Mouse (Mus musculus) hindbrain, embryonic 13.5 days (tissue): Measurements from ENCODE around the gene Ngef. TPM values are rescaled to one million over a fixed set of nuclear protein-coding genes. Genes with fewer than 3 reads are reported as not detected.

Experiments used
- ATAC-seq: fragments of 200-750 bp; cut with Nextera tagmentation; 2 replicates; pipeline ENCODE4 v1.8.0; 2017; ENCODE audit warnings: moderate TSS enrichment; ENCODE audit not compliant: low FRiP score
- H3K27ac ChIP-seq: fragments of 300-500 bp; sonication (generic); 2 replicates; pipeline ENCODE4 v1.5.1; 2015; ENCODE audit warnings: inconsistent platforms, mild to moderate bottlenecking, moderate library complexity
- H3K27me3 ChIP-seq: fragments of 300-500 bp; sonication (generic); 2 replicates; pipeline ENCODE4 v1.6.1; 2015; ENCODE audit warnings: mild to moderate bottlenecking, inconsistent platforms
- H3K36me3 ChIP-seq: fragments of 300-500 bp; sonication (generic); 2 replicates; pipeline ENCODE4 v1.6.1; 2015; ENCODE audit warnings: mild to moderate bottlenecking, inconsistent platforms
- H3K4me1 ChIP-seq: fragments of 300-500 bp; sonication (generic); replicated peaks from 2 replicates; pipeline ENCODE4 v1.6.1; 2015; ENCODE audit warnings: inconsistent platforms
- H3K4me2 ChIP-seq: fragments of 300-500 bp; sonication (generic); 2 replicates; pipeline ENCODE4 v1.6.1; 2015; ENCODE audit warnings: inconsistent platforms, mild to moderate bottlenecking, moderate library complexity
- H3K4me3 ChIP-seq: fragments of 300-500 bp; sonication (generic); 2 replicates; pipeline ENCODE4 v1.5.1; 2015; ENCODE audit warnings: mild to moderate bottlenecking, inconsistent platforms
- H3K9ac ChIP-seq: fragments of 300-500 bp; sonication (generic); 2 replicates; pipeline ENCODE4 v1.6.1; 2015; ENCODE audit warnings: mild to moderate bottlenecking, inconsistent platforms
- H3K9me3 ChIP-seq: fragments of 300-500 bp; sonication (generic); 2 replicates; pipeline ENCODE4 v1.6.1; 2016; ENCODE audit warnings: inconsistent platforms
- WGBS: fragments of 180-500 bp; shearing (Covaris S2); methylation state at CpG from one replicate; pipeline ENCODE4 v1.1.7; 2015; 5-methylcytosine and 5-hydroxymethylcytosine counted together
- polyA plus RNA-seq: library from polyadenylated mRNA; unstranded; fragments of >200 nt; fragmentation: Nextera tagmentation; extraction: Ambion mirVana; gene quantifications from 2 replicates; pipeline ENCODE4 v1.2.1, GENCODE M21; 2015

The Ngef gene
- polyA plus RNA-seq, 1 experiment from 2014 or later = 9.5 TPM

- no peak for ATAC-seq
- Histone ChIP-seq H3K4me1 (peaks cover 6% of the 10 kb centered on the region), H3K9ac (no peak overlapping the region), H3K4me3 (no peak overlapping the region), H3K36me3 (no peaks in the 10 kb centered on the region), H3K27ac (no peak overlapping the region), H3K4me2 (no peak overlapping the region), H3K9me3 (no peaks in the 10 kb centered on the region), H3K27me3 (0 out of 2 replicates have a peak, but pooled peaks cover 3% of the 10 kb centered on the region)
- 96% methylated on average over 3 of the region's 3 CpGs for WGBS
Observed at GRCm38 (mm10) chr1:87551008-87551407, 22.7 kb downstream of the Ngef start.

DNA sequence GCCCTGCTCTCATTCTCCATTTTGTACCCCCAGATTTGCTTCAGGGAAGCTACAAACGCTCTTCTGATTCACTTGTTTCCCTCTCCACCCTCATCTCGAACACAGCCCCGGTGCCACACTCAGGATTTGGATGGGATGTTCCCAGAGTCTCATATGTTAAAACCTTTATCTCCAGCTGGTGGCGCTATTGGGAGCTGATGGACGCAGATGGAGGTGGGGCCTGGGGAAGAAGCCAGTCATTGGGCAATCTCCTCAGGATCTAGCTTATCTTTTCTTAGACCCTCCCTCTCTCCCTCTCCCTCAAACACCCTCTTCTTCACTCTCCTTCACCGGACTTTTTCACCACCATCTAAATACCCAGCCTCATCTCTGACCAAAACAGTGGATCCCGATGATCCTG is 32.1 kb downstream of the Ngef start:
- Histone ChIP-seq H3K9ac (no peak overlapping the region), H3K9me3 (no peaks in the 10 kb centered on the region), H3K27ac (no peak overlapping the region), H3K4me2 (no peak overlapping the region), H3K4me3 (no peak overlapping the region), H3K4me1 (peaks cover 10% of the 10 kb centered on the region), H3K36me3 (no peaks in the 10 kb centered on the region), H3K27me3 (no peaks in the 10 kb centered on the region)
- 30% methylated on average over 7 of the region's 7 CpGs for WGBS
- no peak for ATAC-seq

- WGBS = 94% methylated on average over 1 of the region's 1 CpGs
- Histone ChIP-seq H3K36me3 (no peaks in the 10 kb centered on the region), H3K27me3 (no peaks in the 10 kb centered on the region), H3K27ac (no peak overlapping the region), H3K4me3 (no peak overlapping the region), H3K4me1 (no peaks in the 10 kb centered on the region), H3K9me3 (no peaks in the 10 kb centered on the region), H3K9ac (no peak overlapping the region), H3K4me2 (no peak overlapping the region)
- no peak for ATAC-seq
Observed at GRCm38 (mm10) chr1:87537008-87537407, 36.7 kb downstream of the Ngef start.

GRCm38 (mm10) chr1:87534118-87534517 is 39.6 kb downstream of the Ngef start:
- ATAC-seq = no peak
- Histone ChIP-seq H3K4me1 (no peaks in the 10 kb centered on the region), H3K4me2 (no peak overlapping the region), H3K9me3 (no peaks in the 10 kb centered on the region), H3K27ac (no peak overlapping the region), H3K36me3 (no peaks in the 10 kb centered on the region), H3K4me3 (no peak overlapping the region), H3K9ac (no peak overlapping the region), H3K27me3 (no peaks in the 10 kb centered on the region)
- WGBS = 83% methylated on average over 3 of the region's 3 CpGs

- Histone ChIP-seq H3K9ac (no peak overlapping the region), H3K4me1 (no peaks in the 10 kb centered on the region), H3K4me2 (no peak overlapping the region), H3K36me3 (no peaks in the 10 kb centered on the region), H3K27me3 (no peaks in the 10 kb centered on the region), H3K9me3 (no peaks in the 10 kb centered on the region), H3K27ac (no peak overlapping the region), H3K4me3 (no peak overlapping the region)
- no peak for ATAC-seq
- 76% methylated on average over 4 of the region's 4 CpGs for WGBS
Observed at GRCm38 (mm10) chr1:87532346-87532745, 41.3 kb downstream of the Ngef start.

DNA sequence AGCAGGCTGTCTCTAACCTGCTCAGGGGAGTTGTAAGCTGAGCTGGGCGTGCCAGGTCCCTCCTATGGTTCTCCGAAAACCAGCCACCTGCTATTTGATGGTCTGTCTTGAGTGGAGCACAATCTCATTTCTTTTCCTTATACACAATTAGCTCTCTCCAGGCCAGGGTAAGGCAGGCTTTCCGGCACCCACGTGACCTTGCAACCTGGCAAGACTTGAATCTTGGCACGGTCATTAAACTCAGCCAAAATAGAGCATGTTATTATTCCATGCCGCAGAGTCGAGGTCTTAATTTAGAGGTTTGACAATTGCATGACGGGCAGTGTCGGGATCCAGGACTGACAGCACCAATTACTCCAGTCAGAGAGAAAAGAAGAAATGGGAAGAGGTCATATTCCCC is 46.5 kb downstream of the Ngef start:
- no peaks in the 10 kb centered on the region for H3K36me3 ChIP-seq
- no peaks in the 10 kb centered on the region for H3K4me1 ChIP-seq
- no peaks in the 10 kb centered on the region for H3K27me3 ChIP-seq
- 87% methylated on average over 9 of the region's 9 CpGs for WGBS
- no peak for ATAC-seq
- H3K9me3 ChIP-seq = no peaks in the 10 kb centered on the region
- no peak overlapping the region for H3K27ac ChIP-seq
- no peak overlapping the region for H3K4me2 ChIP-seq
- no peak overlapping the region for H3K4me3 ChIP-seq
- H3K9ac ChIP-seq = no peak overlapping the region

GRCm38 (mm10) chr1:87525041-87525440 is 48.6 kb downstream of the Ngef start:
- Histone ChIP-seq H3K27ac (no peak overlapping the region), H3K4me1 (no peaks in the 10 kb centered on the region), H3K9ac (no peak overlapping the region), H3K4me3 (no peak overlapping the region), H3K36me3 (no peaks in the 10 kb centered on the region), H3K27me3 (no peaks in the 10 kb centered on the region), H3K4me2 (no peak overlapping the region), H3K9me3 (no peaks in the 10 kb centered on the region)
- ATAC-seq = no peak
- 91% methylated on average over 7 of the region's 7 CpGs for WGBS

- Histone ChIP-seq H3K4me3 (no peak overlapping the region), H3K36me3 (no peaks in the 10 kb centered on the region), H3K27ac (no peak overlapping the region), H3K9ac (no peak overlapping the region), H3K27me3 (no peaks in the 10 kb centered on the region), H3K4me2 (no peak overlapping the region), H3K9me3 (no peaks in the 10 kb centered on the region), H3K4me1 (no peaks in the 10 kb centered on the region)
- 62% methylated on average over 1 of the region's 1 CpGs for WGBS
- ATAC-seq = no peak
Observed at GRCm38 (mm10) chr1:87521523-87521922, 52.1 kb downstream of the Ngef start.

- no peaks in the 10 kb centered on the region for H3K9me3 ChIP-seq
- no peaks in the 10 kb centered on the region for H3K27me3 ChIP-seq
- no peak overlapping the region for H3K4me3 ChIP-seq
- 0 out of 2 replicates have a peak overlapping the region, but pooled peaks have one; percentile 1 for H3K4me2 ChIP-seq
- peak overlapping the region; percentile 4; the same call in 1 of the 2 replicates for H3K9ac ChIP-seq
- no peaks in the 10 kb centered on the region for H3K36me3 ChIP-seq
- H3K4me1 ChIP-seq = no peaks in the 10 kb centered on the region
- H3K27ac ChIP-seq = no peak overlapping the region
- no peak for ATAC-seq
Observed at GRCm38 (mm10) chr1:87520467-87520866, 53.2 kb downstream of the Ngef start.

DNA sequence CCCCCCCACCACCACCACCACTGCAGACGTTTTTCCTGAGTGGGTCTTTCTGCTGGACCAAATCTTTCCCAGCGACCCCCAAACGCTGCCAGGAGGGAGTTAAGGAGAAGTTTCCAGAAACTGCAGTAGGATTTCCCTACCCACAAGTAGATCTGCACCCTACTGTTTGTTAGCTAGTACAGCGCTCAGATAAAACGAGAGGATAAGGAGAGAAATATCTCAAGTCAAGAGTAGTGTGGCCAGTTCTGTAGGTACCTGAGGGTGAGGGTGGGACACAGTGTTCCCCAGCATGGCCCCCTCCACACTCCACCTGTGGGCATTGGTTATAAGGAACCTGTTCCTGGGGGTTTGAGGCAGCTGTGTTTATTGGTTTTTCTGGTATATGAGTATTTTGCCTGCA is 62.8 kb downstream of the Ngef start:
- peak overlapping the region; percentile 76 for H3K4me3 ChIP-seq
- no peak for ATAC-seq
- peaks cover 42% of the 10 kb centered on the region for H3K27me3 ChIP-seq
- no peak overlapping the region for H3K9ac ChIP-seq
- H3K9me3 ChIP-seq = no peaks in the 10 kb centered on the region
- 15% methylated on average over 5 of the region's 5 CpGs for WGBS
- peak overlapping the region; percentile 94 for H3K4me2 ChIP-seq
- peaks cover 14% of the 10 kb centered on the region for H3K4me1 ChIP-seq
- no peaks in the 10 kb centered on the region for H3K36me3 ChIP-seq
- H3K27ac ChIP-seq = no peak overlapping the region

DNA sequence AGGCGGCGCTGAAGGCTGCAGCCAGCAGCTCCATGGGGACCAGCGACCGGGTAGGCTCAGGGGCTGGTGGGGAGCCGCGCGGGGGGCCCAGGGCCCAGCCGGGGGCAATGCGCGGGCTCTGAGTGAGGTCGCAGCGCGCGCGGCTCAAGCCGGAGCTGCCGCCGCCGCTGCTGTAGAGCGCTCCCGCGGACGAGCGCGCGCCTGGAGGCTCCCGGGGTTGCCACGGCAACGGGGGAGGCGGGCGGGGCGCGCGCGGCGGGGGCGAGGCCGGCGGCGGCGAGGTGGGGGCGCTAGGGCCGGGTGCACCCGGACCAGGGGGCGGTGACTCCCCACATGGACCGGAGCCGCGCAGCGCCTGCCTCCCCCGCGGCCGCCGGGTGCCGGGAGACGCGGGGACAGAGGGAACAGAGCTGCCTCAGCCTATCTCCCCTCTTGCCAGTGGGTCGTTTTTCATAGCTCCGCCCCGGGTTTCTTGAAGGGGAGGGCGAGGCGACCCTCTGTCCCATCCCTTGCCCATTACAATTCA is 63.4 kb downstream of the Ngef start:
- peak; percentile 90 for ATAC-seq
- Histone ChIP-seq H3K9ac (peak overlapping the region; percentile 81), H3K27ac (no peak overlapping the region), H3K9me3 (no peaks in the 10 kb centered on the region), H3K36me3 (no peaks in the 10 kb centered on the region), H3K4me1 (peaks cover 14% of the 10 kb centered on the region), H3K4me3 (peak overlapping the region; percentile 76), H3K4me2 (peak overlapping the region; percentile 94), H3K27me3 (peaks cover 42% of the 10 kb centered on the region)
- under 1% methylated on average over 27 of the region's 61 CpGs for WGBS

DNA sequence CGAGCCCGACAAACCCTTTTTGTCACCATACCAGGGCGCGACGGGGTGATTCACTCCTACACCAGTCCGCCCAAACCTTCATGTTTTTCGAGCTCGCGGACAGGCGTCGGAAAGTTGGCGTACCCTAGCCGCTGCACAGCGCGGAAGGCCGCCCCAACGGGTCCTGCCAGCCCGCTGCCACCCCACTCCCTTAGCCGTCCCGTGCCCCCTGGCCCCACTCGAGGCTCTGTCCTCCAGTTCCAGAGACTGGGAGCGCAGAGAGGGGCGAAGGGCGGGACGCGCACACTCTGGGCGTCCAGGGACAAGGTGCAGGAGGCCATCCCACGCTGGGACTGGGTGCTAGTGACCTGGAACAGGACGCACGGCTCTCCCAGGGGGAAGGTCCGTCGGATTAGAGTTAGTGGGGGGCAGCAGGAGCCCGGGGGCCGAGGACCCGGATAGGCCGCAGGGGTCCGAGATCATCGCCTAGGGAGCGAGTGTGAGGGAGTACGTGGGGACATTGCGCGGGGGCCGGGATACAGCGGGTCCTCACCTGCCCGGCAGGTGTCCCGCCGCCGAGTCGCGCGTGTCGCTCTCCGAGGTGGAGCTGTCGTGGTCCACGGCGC is 64.0 kb downstream of the Ngef start, which contains the start of gene Neu2:
Gene Neu2, plus strand, starts transcription at position 329 of the 605 bp plus-strand sequence.
- Histone ChIP-seq H3K27ac (no peak within 1 kb of the TSS), H3K9me3 (no peaks in the 10 kb centered on the region), H3K4me3 (peak within 1 kb of the TSS; percentile 76), H3K36me3 (no peaks in the 10 kb centered on the region), H3K4me2 (peak within 1 kb of the TSS; percentile 94), H3K4me1 (peaks cover 14% of the 10 kb centered on the region), H3K9ac (peak within 1 kb of the TSS; percentile 81), H3K27me3 (peaks cover 42% of the 10 kb centered on the region)
- ATAC-seq = peak; percentile 50
- WGBS = under 1% methylated on average over 54 of the region's 56 CpGs
